Mouse (Mus musculus): ENCODE results near the gene Prdm1. TPM values are rescaled to one million over a fixed set of nuclear protein-coding genes. Genes with fewer than 3 reads are reported as not detected.

The Prdm1 gene
- total and polyA plus RNA-seq, 3 experiments = 4.7 to 13.6 (median 8.0) TPM

- in situ Hi-C loops (cut with MboI; ENCODE audit: low pct_ligation_motif_present, low pct_unique_long_range_greater_than_20kb, low sequenced_read_pairs) = no loop called here
- Histone ChIP-seq H3K36me3 (replicated peaks in 1 of 2; ENCODE audit: control insufficient read depth in 1 of 2, insufficient read depth in 1 of 2, low read length in 1 of 2) (no peaks in the 10 kb centered on the region), H3K27me3 (replicated peaks) (no peaks in the 10 kb centered on the region), H3K4me2 (ENCODE audit: insufficient read depth, low read depth, poor library complexity, severe bottlenecking) (no peak overlapping the region), H3K27ac (ENCODE audit: insufficient read depth, low read depth) (no peak overlapping the region), H3K9ac (ENCODE audit: insufficient read depth, low read depth) (no peak overlapping the region), H3K4me3 (replicated peaks in 1 of 3; ENCODE audit: low read depth in 2 of 3, low read length in 2 of 3, poor library complexity in 1 of 3) (no peak overlapping the region), H3K79me2 (replicated peaks; ENCODE audit: control insufficient read depth, extremely low read depth, insufficient read depth, poor library complexity, severe bottlenecking) (no peaks in the 10 kb centered on the region), H3K4me1 (ENCODE audit: control insufficient read depth in 1 of 2, insufficient read depth in 2 of 2) (peaks cover 6 to 25% of the 10 kb centered on the region in 2 experiments; a peak in 3 of 4 replicates), H3K9me3 (replicated peaks; ENCODE audit: low read length) (no peaks in the 10 kb centered on the region)
- dilution Hi-C loops (cut with MboI; ENCODE audit: extremely low pct_ligation_motif_present, extremely low pct_unique_long_range_greater_than_20kb, low sequenced_read_pairs) = no loop called here
- no peak for DNase-seq (ENCODE audit: extremely low read depth)
- TF ChIP-seq UBTF (IDR thresholded peaks at IDR 0.05; ENCODE audit: low read depth, low read length) (no peak), NELFE (IDR thresholded peaks at IDR 0.05; ENCODE audit: low read depth, low read length) (no peak), ELF1 (IDR thresholded peaks at IDR 0.05; ENCODE audit: low read depth, low read length) (no peak), ZNF384 (IDR thresholded peaks at IDR 0.05; ENCODE audit: low read depth, low read length) (no peak), PAX5 (IDR thresholded peaks at IDR 0.05; ENCODE audit: low read length) (no peak)
Observed at GRCm38 (mm10) chr10:44492815-44493525, 35.3 kb downstream of the Prdm1 start.

DNA sequence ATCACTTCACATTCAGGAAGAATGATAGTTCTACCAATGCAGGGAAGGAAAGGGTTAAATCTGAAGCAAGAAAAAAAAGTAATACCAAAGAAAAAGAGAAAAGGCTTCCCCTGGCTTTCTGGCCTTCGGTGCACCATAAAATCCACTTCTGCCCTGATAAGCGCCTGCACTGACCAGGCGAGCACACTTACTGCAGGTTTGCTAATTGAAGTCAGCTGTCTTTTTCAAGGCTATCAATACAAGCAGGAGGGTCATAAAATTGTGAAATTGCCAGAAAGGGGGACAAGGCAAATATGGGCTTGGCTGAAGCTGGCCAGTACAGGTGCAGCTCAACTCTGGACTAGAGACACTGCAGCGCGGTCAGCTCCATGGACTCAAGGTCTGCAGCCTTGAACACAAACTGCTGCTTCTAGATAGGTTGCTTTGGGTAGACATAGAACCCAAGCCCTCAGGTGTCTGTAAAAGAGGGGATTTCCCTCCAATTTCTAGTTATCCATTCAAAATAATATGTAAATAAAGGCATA, 37.3 kb downstream of the Prdm1 start:
- Histone ChIP-seq H3K27me3 (replicated peaks) (no peaks in the 10 kb centered on the region), H3K9ac (ENCODE audit: insufficient read depth, low read depth) (no peak overlapping the region), H3K4me2 (ENCODE audit: insufficient read depth, low read depth, poor library complexity, severe bottlenecking) (no peak overlapping the region), H3K4me1 (ENCODE audit: control insufficient read depth in 1 of 2, insufficient read depth in 2 of 2) (peaks cover 6 to 25% of the 10 kb centered on the region in 2 experiments; a peak in 3 of 4 replicates), H3K36me3 (replicated peaks in 1 of 2; ENCODE audit: control insufficient read depth in 1 of 2, insufficient read depth in 1 of 2, low read length in 1 of 2) (no peaks in the 10 kb centered on the region), H3K9me3 (replicated peaks; ENCODE audit: low read length) (no peaks in the 10 kb centered on the region), H3K27ac (ENCODE audit: insufficient read depth, low read depth) (no peak overlapping the region), H3K79me2 (replicated peaks; ENCODE audit: control insufficient read depth, extremely low read depth, insufficient read depth, poor library complexity, severe bottlenecking) (no peaks in the 10 kb centered on the region), H3K4me3 (replicated peaks in 1 of 3; ENCODE audit: low read depth in 2 of 3, low read length in 2 of 3, poor library complexity in 1 of 3) (no peak overlapping the region)
- in situ Hi-C loops (cut with MboI; ENCODE audit: low pct_ligation_motif_present, low pct_unique_long_range_greater_than_20kb, low sequenced_read_pairs) (no loop called here), dilution Hi-C loops (cut with MboI; ENCODE audit: extremely low pct_ligation_motif_present, extremely low pct_unique_long_range_greater_than_20kb, low sequenced_read_pairs) (no loop called here)
- no peak for DNase-seq (ENCODE audit: extremely low read depth)
- TF ChIP-seq CHD1 (IDR thresholded peaks at IDR 0.05; ENCODE audit: low read depth, low read length) (no peak), USF1 (IDR thresholded peaks at IDR 0.05; ENCODE audit: low read depth, low read length) (no peak), USF2 (conservative IDR thresholded peaks at IDR 0.05; ENCODE audit: low read depth, low read length) (no peak), MXI1 (IDR thresholded peaks at IDR 0.05; ENCODE audit: low read depth, low read length) (no peak), ZMIZ1 (IDR thresholded peaks at IDR 0.05; ENCODE audit: low read depth, low read length) (no peak), MAX (IDR thresholded peaks at IDR 0.05; ENCODE audit: low read length) (no peak), RAD21 (IDR thresholded peaks at IDR 0.05; ENCODE audit: low read depth, low read length) (no peak), POLR2AphosphoS2 (IDR thresholded peaks at IDR 0.05; ENCODE audit: low read depth, low read length) (no peak), PAX5 (IDR thresholded peaks at IDR 0.05; ENCODE audit: low read length) (no peak), ELF1 (IDR thresholded peaks at IDR 0.05; ENCODE audit: low read depth, low read length) (no peak), UBTF (IDR thresholded peaks at IDR 0.05; ENCODE audit: low read depth, low read length) (no peak), CTCF (conservative IDR thresholded peaks at IDR 0.05 in 1 of 2, IDR thresholded peaks at IDR 0.05 in 1 of 2; ENCODE audit: low read depth in 2 of 2, low read length in 2 of 2) (no peak), MAFK (IDR thresholded peaks at IDR 0.05; ENCODE audit: insufficient replicate concordance, low read length) (no peak)
